Mouse (Mus musculus) spleen, postnatal 10 days (tissue): ENCODE data around the gene Gga3.
"Not testable (repeated sequence)": the region's sequence is repeated elsewhere in the genome, so short reads cannot be mapped to it uniquely, and the experiment has no call there.

ENCODE experiments used
- DNase-seq, 2 experiments: peaks; one replicate each; pipeline ENCODE4 v3.0.0; 2021 to 2022; ENCODE audit warnings: low spot score in 2 of 2

Gga3 gene

DNA sequence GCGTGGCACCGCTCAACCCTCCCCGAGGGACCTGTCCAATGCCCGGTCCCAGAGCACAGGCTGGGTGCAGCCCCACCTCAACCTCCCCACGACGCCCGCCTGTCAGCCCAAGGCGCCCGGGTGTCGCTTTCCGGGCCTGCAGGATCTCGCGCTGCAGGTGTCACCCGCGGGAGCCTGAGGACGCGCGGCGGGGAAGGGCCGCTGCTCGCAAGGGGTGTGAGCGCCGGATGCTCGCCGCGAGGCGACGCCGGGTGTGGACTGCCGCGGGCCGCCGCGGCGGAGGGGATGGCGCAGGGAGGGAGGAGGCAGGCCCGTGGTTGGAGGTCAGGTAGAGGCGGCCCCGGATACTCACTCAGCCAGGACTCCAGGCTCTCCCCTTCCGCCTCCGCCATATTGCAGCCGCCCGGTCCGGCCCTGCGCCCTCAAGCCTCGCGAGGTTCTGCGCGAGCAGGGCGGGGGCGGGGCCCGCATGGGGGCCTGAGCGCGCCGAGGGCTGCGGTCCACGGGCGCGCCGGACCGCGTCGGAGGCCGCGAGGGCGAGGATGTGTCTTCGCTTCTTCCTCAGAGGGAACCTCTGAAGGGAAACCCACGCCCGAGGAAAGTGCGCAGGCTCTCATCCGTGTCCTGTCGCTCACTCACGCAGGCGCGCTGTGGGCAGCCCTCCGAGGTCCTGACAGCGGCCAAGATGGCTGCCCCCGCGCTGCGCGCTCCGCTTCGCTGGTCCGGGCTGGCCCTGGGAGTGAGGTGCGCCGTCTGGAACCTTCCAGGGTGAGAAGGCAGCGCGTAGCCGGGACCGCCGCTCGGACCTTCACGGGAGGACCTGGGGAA lies at the start of gene Gga3, which contains the start of gene Mrps7:
Gene Gga3 (minus strand): TSS at position 576 of the 828 bp plus-strand sequence.
Gene Mrps7 (plus strand): TSS at position 450 of the 828 bp plus-strand sequence.
- peak; percentile 95 to 96 for DNase-seq

DNA sequence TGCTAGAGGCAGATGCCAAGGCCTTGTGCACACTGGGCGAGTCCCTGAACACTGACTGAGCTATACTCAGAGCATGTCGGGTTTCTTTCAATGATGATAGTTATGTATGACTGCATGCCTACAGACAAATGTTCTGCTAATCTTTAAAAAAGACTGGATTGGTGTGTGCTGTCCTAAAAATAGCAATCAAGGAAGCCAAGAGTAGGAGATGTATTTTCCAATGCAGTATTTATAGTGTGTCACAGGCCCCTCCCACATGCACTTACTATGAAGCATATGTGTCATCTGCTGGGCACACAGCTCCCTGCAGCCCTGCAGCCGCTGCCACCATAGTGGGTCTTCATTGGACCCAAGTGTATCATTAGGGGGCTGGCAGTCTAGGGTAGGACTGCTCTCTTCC lies 49.3 kb upstream of the Gga3 start:
- no peak for DNase-seq

DNA sequence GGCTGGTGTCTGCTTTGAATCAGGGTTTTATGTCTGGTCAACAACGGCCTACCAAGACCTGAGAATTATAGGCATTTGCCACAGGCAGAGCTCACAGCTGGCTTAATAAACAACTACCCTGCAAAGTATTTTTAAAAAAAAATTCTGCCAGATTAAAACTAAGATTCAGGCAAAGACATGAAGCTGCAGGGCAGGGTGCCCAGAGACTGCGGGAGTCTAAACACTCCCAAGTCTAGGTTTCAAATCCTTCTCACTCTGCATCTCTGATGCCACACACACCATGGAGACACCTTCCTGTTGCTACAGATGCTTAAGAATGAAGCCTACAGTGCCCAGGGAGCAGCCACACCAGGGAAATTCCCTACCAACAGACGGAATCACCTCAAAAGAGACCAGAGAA lies 47.8 kb upstream of the Gga3 start:
- no peak for DNase-seq

DNA sequence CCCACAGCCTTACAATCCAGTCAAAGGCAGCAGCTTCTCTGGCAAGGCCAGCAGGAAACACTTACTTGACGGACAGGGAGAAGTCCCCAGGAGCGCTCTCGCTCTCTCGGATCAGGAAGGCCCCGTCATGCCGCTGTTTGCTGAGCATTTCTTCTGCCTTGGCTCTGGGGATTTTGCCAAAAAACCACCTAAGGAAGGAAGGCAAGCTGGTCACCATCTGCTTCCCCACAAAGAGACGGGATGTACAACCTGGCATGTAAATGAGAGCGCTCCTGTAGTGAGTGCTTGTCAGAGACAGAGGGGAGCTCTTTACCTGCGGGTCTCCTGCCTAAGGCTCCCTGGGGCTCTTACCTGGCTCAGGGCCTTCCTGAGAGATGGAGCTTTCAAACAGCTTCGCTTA lies 45.9 kb upstream of the Gga3 start:
- no peak for DNase-seq

DNA sequence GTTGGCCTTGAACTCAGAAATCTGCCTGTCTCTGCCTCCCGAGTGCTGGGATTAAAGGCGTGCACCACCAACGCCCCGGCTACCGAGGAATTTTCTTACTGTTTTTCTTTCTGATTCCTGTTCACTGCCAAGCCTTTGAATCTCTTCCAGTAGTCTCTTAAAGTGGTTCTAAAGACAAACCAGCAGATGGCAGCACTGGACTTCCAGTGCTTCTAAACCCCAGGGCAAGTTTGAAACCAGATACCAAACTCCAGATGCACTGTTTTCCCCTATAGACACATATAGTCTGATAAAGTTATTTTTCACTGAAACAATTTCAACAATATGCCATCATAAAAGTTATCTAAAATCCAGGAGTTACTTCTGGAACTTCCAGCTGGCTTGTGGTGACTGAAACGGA lies 43.6 kb upstream of the Gga3 start:
- DNase-seq = peak in 1 of 2 experiments; percentile 71

DNA sequence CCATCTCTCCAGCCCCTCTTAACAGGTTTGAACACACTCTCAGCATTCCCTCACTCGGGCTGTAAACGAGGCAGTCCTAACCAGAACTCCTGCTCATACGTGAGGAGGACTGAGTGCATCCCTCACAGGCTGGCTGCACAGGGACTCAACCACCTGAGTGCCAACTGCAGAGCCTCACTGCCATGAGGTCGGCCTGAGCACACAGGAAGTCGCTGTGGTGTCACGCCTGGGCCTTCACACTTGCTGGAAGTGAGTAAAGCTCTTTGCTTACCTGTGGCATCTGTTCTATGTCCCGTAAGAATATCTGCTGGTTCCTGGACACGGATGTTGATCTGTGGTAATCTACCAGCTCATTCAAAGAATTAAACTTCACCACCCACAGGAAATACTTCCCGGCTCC lies 42.6 kb upstream of the Gga3 start:
- DNase-seq = no peak

DNA sequence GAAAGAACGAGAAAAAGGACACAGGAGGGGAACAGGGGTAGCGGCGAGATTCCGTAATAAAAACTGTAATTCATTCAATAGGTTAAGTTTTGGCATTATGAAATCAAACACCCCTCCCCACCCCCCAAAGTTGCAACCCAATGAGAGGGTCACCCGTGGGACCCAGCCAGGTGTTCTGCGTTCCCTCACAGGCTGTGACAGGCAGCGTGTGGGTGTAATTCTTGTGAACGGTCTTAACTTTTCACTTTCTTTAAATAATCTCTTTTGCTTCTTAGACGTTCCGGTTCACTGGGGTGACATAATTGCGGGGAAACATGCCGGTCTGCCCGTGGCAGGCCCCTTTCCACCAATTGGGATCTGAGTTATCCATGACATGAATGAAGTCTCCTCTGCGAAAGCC lies 41.6 kb upstream of the Gga3 start:
- DNase-seq = not testable (repeated sequence)

DNA sequence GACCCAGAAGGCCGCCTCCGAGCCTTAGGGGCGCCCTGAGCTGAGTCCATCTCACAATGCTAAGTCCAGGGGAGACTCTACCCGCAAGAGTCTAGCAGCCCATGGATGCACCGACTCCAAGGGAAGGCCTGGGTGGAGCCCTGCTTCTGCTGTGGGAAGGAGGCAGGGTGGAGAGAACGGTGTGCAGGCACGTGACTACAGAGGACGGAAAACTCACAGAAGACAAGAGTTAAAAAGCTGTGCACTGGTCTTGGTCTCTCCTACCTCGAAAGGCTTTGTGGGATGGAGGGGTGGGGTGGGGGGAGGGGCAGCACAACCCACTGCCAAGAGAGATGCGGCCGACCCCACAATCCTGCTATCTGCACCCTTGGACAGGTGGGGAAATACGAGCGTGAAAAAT lies 40.5 kb upstream of the Gga3 start:
- no peak for DNase-seq

DNA sequence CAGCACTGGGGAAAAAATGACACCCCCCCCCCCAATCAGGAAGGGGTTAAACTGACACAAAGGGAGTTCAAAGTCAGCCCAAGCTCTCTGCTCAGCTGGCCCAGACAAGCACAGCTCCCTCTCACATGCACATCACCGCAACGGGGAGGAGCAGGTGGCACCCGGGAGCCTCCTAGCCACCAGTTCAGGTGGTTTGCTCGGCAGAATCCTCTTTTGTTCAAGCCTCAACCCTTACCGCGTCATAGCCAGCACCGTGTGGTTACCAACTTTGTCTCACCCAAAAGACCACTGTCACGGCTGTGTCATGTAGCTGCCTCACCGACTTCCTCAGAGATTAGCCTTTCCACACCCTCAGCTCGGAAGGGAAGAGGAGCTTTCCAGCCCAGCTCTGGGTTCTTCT lies 39.4 kb upstream of the Gga3 start:
- DNase-seq = no peak

DNA sequence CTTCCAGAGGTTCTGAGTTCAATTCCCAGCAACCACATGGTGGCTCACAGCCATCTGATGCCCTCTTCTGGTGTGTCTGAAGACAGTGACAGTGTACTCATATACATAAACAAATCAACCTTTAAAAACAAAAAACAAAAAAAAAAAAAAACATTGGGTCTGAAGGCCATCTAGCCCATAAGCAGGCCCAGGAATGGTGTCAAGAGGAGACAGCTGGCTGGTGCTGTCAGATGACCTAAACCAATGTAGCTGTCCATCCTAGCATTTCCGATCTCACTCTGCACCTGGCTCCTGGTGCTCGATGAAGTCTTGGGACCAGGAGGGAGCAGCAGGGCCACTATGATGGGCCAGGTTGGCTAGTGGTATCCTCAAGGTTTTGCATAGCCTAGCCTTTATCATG lies 38.9 kb upstream of the Gga3 start:
- DNase-seq = no peak

DNA sequence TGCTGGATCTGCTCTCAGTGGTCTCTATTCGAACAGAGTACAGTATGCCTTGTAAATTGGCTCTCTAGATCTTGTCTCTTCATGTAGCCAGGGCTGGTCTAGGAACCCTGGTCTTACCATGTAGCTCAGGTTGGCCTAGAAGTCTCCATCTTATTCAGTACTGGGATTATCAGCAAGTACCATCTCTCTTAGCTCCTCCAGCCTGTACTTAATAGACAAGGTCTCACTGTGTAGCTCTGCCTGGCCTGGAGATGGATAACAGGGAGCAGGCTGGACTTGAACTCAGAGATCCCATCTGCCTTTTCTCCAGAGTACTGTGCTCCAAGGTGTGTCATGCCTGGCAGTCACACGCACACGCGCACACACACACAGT lies 37.8 kb upstream of the Gga3 start:
- DNase-seq = no peak

DNA sequence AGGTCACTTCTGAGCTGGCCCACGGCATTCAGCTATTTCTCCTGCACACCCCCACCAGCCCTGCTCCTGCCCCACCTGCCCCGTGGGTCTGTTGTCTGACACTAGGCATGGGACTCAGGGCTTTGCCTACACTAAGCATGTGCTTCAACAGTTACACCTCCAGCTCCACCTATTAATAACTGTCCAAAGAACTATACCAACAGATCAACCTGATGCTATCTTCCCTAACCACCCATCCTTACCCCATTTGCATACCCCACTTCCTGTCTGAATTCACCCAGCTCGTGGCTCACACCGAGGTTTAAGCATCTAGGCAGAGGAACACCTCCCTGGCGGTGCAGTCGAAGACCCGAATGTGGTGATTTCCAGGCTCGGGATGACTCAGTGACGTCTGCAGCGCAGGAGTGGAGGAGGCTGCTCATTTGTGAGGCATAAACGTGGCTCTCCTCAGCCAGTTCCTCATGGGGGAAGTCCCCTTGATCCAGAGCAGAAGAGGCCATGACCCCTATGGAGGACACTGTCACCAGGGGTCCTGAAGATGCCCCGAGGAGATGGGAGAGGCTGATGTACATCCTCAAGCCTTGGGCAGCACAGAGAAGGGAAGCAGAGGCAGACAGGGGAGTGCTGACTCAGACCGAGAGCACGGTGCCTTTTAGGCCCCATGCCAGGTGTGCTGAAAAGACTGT lies 37.3 kb upstream of the Gga3 start:
- DNase-seq = peak; percentile 34 to 60

DNA sequence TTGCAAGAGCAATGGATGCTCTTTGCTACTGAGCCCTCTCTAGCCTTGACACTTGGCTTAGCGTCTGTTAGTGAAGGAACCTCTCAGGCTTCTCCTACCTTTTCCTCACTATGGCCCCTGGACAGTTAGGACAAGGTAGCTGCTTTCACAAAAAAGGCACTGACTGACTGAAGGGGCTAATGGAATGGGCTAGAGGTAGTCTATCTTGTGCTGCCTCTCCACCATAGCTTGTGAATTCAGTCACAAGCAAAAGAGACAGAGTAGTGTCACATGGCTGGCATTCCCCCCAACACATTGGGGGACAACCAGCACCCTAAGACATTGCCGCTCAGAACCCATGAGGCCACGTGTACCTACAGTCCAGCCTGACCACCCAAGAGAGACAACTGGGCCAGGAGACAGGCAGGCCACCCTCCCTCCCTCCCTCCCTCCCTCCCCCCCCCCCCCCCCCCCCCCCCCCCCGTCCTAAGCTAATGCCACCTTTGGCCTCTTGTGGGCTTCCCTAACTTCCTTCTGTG lies 36.5 kb upstream of the Gga3 start:
- DNase-seq = no peak

DNA sequence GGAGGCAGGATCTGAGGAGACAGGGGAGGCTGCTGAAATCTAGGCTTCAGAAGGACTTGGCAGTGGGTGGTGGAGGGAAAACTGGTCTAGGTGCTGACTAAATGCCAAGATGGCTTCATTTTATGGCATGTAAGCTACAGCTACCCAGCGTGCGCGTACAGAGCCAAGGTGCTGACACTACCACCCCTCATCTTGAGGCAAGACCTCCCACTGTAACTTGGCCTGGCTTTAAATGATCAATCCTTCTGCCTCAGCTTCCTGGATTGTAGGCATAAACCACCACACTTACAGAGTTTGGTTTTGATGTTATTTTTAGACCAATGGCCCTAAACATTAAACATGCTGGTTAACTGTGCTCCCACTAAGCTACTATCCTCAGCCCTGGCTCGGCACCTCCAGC lies 35.7 kb upstream of the Gga3 start:
- DNase-seq = no peak

DNA sequence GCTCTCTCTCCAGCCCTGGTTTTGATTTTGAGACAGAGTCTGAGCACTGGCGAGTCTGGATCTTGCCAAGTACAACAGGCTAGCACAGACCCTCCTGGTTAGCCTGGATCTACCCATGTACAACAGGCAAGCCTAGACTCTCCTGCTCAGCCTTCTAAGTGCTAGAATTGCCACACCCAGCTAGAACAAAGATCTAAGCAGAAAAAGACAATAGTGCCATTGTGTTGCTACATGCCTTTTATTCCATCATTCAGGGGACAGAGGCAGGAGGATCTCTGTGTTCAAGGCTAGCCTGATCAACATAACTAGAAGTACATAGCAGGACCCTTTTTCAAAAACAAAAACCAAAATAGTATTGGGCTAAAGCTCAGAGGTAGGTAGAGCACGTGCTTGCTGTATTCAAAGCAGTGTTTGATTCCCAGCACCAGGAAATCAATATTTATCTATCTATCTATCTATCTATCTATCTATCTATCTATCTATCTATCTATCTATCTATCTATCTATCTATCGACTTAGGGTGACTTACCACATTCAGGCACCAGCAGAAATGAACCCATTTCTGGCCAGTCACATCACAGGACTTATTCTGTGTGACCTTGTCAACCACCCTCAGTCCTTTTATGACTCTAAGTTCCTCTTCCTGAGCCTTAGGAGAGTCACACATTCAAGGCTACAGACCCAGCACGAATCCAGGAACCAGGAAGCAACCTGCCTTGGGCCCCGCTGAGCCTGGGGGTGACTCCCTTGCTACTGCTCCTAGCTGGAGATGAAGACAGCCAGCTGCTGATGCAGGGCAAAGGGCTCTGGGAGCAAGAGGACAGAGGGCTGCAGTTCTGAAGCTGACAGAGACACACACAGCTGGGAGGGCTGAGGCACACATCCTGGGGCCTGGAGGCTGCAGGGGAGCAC lies 34.9 kb upstream of the Gga3 start:
- DNase-seq = no peak

DNA sequence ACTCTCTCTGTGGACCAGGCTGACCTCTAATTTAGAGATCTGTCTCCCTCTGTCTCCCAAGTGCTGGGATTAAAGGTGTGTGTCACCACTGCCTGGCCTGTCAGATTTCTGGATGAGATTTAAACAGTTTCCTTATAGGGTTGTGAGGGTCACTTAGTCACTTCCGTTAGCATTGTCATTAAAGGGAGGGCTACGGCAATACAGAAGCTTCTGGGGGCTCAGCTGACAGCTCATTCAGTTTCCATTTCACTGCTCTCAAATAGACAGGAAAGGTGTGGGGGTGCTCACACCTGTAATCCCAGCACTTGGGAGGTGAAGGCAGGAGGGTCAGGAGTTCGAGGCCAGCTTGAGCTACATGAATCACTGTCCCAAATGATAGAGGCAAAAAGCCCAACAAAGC lies 33.1 kb upstream of the Gga3 start:
- no peak for DNase-seq

DNA sequence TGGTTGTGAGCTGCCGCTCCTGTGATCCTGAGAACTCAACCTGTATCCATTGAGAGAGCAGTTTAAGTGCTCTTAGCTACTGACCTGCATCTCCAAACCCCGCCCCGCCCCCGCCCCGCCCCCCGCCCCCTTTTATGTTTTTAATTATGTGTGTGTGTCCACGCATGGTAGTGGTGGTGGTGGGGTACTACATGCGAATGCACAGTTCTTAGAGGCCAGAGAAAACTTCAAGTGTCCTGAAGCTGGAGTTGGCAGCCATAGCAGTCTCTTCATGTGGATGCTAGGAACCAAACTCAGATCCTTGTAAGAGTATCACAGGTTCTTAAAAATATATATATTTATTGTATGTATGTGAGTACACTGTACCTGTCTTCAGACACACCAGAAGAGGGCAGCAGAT lies 31.6 kb upstream of the Gga3 start:
- DNase-seq = no peak

DNA sequence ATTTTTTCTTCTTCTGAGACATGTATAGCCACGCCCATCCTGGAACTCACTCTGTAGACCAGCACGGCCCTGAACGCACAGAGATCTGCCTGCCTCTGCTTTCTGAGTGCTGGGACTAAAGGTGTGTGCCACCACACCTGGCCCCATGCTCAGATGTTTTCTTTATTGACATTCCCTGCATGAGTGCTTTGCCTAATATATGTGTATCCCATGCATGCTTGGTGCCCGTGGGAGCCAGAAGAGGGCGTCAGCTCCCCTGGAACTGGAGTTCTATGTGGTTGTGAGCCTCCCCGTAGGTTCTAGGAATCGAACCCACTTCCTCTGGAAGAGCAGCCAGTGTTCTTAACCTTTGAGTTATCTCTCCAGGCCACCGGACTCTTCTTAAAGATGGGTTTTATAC lies 31.2 kb upstream of the Gga3 start:
- DNase-seq = no peak

DNA sequence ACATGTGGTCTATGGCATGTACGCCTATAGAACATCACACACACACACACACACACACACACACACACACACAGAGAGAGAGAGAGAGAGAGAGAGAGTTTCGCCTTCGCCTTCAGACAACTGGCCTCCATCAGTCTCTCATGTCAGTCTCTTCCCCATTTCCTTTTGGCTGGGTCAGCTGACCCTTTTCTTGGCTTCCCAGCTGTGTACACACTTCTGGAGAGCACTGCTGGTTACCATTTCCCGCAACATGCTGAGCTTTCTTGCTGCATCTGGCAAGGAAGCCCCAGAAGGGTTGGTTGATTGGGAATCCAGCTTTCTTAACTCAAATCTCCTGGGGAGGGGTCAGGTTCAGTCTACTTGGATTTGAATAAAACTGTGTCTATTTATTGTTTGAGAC lies 30.3 kb upstream of the Gga3 start:
- DNase-seq = no peak

DNA sequence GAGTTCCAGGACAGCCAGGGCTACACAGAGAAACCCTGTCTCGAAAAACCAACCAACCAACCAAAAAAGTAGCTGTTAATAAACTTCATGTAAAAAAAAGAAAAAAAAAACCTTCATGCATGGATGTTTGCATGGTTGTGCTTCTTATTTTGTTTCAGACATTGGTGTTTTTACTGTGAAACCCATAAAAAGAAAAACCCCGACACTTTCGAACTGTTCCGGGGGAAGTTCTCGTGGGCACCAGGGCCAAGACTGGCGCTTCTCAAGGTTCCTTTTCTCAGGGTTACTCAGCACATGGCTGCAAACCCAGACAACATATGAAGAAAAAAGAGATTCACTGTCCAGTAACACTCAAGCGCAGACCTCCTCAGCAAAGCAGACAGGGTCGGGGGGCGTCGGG lies 29.0 kb upstream of the Gga3 start:
- DNase-seq = no peak

DNA sequence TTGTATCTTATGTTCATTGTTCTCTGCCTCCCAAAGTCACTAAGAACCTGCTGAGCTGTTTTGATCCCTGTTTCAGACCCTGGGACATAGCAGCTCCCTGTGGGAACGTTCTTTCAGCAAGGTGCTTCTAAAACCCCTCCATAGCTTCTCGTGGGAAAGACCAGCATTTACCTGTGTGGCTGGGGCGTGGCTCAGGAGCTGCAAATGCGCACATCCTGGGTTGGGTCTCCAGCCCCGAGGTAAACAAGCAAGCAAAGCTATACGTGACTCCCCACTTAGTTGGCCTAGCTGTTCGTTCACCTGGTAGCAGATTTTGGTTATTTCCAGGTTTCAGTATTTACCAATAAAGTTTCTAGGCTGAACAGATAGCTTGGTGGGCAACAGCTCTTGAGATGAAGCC lies 28.4 kb upstream of the Gga3 start:
- DNase-seq = no peak

DNA sequence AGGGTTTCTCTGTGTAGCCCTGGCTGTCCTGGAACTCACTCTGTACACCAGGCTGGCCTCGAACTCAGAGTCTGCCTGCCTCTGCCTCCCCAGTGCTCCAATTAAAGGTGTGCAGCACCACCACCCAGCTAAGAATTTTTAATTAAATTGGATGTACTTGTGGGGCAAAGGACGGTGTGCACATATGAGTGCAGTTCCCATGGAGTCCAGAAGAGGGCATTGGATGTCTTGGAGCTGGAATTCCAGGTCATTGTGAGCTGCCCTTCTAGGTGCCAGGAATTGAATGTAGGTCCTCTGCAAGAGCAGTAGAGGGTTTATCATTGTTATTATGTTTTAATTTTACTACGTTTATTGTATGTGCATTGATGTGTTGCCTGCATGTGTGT lies 27.6 kb upstream of the Gga3 start:
- DNase-seq = peak in 1 of 2 experiments; percentile 49
